In genomic region chr5:148684216-148684615, GRCm38 (mm10) we compare ENCODE assay signal across 24 mouse cellular contexts.
DNase-seq lines count a peak whose midpoint lies in the region; ATAC-seq and TF ChIP-seq lines count a peak whose summit lies in the region.
"Had no signal": no experiment of that assay in that cellular context is flagged by ENCODE, and none has a peak within 500 bp of the region (broad histone marks: within the 10 kb centered on the region; RNA-seq: fewer than 3 reads in every experiment).

No protein-coding gene starts in this region.

- H3K9me3 ChIP-seq in forebrain, embryonic 14.5 days (replicated peaks; ENCODE audit: control insufficient read depth, low read length), result no peaks in the 10 kb centered on the region
- H3K9me3 ChIP-seq in forebrain, embryonic 11.5 days (ENCODE audit: control insufficient read depth, low read length), result no peaks in the 10 kb centered on the region
- H3K9me3 ChIP-seq in lung, embryonic 16.5 days (ENCODE audit: control insufficient read depth, low read length), result 0 out of 2 replicates have a peak, but pooled peaks cover 3% of the 10 kb centered on the region
- H3K9me3 ChIP-seq in neural tube, embryonic 15.5 days (replicated peaks), result no peaks in the 10 kb centered on the region
- H3K9me3 ChIP-seq: embryonic facial prominence, embryonic 12.5 days; hindbrain, embryonic 10.5 days; kidney, embryonic 15.5 days had no signal

- no peaks in the 10 kb centered on the region for H3K36me3 ChIP-seq in forebrain, embryonic 14.5 days (ENCODE audit: control insufficient read depth, insufficient read depth, low read length)
- no peaks in the 10 kb centered on the region for H3K36me3 ChIP-seq in forebrain, embryonic 11.5 days (ENCODE audit: control insufficient read depth, insufficient read depth, low read length)
- no peaks in the 10 kb centered on the region for H3K36me3 ChIP-seq in lung, embryonic 16.5 days (ENCODE audit: control insufficient read depth, insufficient read depth, low read length)
- H3K36me3 ChIP-seq in neural tube, embryonic 15.5 days, result no peaks in the 10 kb centered on the region
- H3K36me3 ChIP-seq: embryonic facial prominence, embryonic 12.5 days; hindbrain, embryonic 10.5 days; kidney, embryonic 15.5 days; limb, embryonic 13.5 days had no signal

- H3K4me2 ChIP-seq in forebrain, embryonic 14.5 days (ENCODE audit: low read length), result no peak overlapping the region
- no peak overlapping the region for H3K4me2 ChIP-seq in forebrain, embryonic 11.5 days (ENCODE audit: low read depth, low read length, severe bottlenecking)
- no peak overlapping the region for H3K4me2 ChIP-seq in lung, embryonic 16.5 days (ENCODE audit: low read depth, low read length)
- no peak overlapping the region for H3K4me2 ChIP-seq in neural tube, embryonic 15.5 days
- H3K4me2 ChIP-seq: embryonic facial prominence, embryonic 12.5 days; forebrain, embryonic 13.5 days; heart, embryonic 11.5 days; kidney, embryonic 15.5 days; limb, embryonic 13.5 days had no signal

- no peak overlapping the region for H3K4me3 ChIP-seq in forebrain, embryonic 14.5 days (ENCODE audit: low read depth, low read length)
- no peak overlapping the region for H3K4me3 ChIP-seq in forebrain, embryonic 11.5 days (ENCODE audit: low read depth, low read length)
- no peak overlapping the region for H3K4me3 ChIP-seq in lung, embryonic 16.5 days (ENCODE audit: low read length)
- H3K4me3 ChIP-seq in lung, adult 2 months (replicated peaks; ENCODE audit: extremely low read depth, low read depth, low read length), result no peak overlapping the region
- H3K4me3 ChIP-seq in neural tube, embryonic 15.5 days (replicated peaks), result no peak overlapping the region
- H3K4me3 ChIP-seq: embryonic facial prominence, embryonic 12.5 days; erythroblast, embryonic 14.5 days; forebrain, embryonic 13.5 days; hindbrain, embryonic 10.5 days; kidney, embryonic 15.5 days; limb, embryonic 13.5 days had no signal

- H3K4me1 ChIP-seq in forebrain, embryonic 14.5 days (ENCODE audit: control insufficient read depth, insufficient read depth, low read length), result peaks cover 12% of the 10 kb centered on the region
- no peaks in the 10 kb centered on the region; the same call in none of the 2 replicates for H3K4me1 ChIP-seq in forebrain, embryonic 11.5 days (replicated peaks; ENCODE audit: control insufficient read depth, insufficient read depth, low read length)
- no peaks in the 10 kb centered on the region; the same call in 1 of the 2 replicates for H3K4me1 ChIP-seq in lung, embryonic 16.5 days (replicated peaks; ENCODE audit: control insufficient read depth, insufficient read depth, low read length)
- H3K4me1 ChIP-seq in lung, adult 2 months (ENCODE audit: control insufficient read depth, insufficient read depth, low read length), result no peaks in the 10 kb centered on the region
- peaks cover 30% of the 10 kb centered on the region for H3K4me1 ChIP-seq in neural tube, embryonic 15.5 days
- H3K4me1 ChIP-seq: embryonic facial prominence, embryonic 12.5 days; hindbrain, embryonic 10.5 days; kidney, embryonic 15.5 days had no signal

- TF ChIP-seq CTCF in lung, adult 2 months (IDR thresholded peaks at IDR 0.05; ENCODE audit: insufficient read depth, low read length), result no peak

- no peak for TF ChIP-seq POLR2A in lung, adult 2 months (IDR thresholded peaks at IDR 0.05; ENCODE audit: borderline replicate concordance, extremely low read depth, low read depth, low read length)

- no peak overlapping the region for H3K9ac ChIP-seq in forebrain, embryonic 14.5 days (ENCODE audit: low read length)
- no peak overlapping the region for H3K9ac ChIP-seq in forebrain, embryonic 11.5 days (ENCODE audit: low read length)
- H3K9ac ChIP-seq in lung, embryonic 16.5 days (ENCODE audit: low read length), result no peak overlapping the region
- no peak overlapping the region for H3K9ac ChIP-seq in neural tube, embryonic 15.5 days (replicated peaks)
- H3K9ac ChIP-seq: embryonic facial prominence, embryonic 12.5 days; forebrain, embryonic 13.5 days; kidney, embryonic 15.5 days; limb, embryonic 13.5 days had no signal

- DNase-seq in forebrain, embryonic 14.5 days (ENCODE audit: low spot score), result peak; percentile 31
- DNase-seq in forebrain, embryonic 11.5 days (ENCODE audit: low spot score), result no peak
- no peak for DNase-seq in lung, adult 2 months
- DNase-seq in lung, postnatal 10 days, result peak; percentile 65
- DNase-seq in frontal cortex, postnatal 14 days (ENCODE audit: low spot score in 2 of 2), result no peak
- DNase-seq: cerebellum, adult 18-20 months; cerebellum, postnatal 14 days; gastrocnemius, postnatal 14 days; heart, adult 11 months; kidney, adult 11 months; kidney, postnatal 36 days; midbrain, embryonic 14.5 days; thymus, adult 18-20 months; thymus, postnatal 36 days had no signal

- 76% methylated on average over 11 of the region's 11 CpGs for WGBS in forebrain, embryonic 14.5 days
- 87% methylated on average over 11 of the region's 11 CpGs for WGBS in forebrain, embryonic 11.5 days
- WGBS in lung, embryonic 16.5 days, result 33% methylated on average over 11 of the region's 11 CpGs
- WGBS in lung, adult 2 months, result 33% methylated on average over 11 of the region's 11 CpGs
- WGBS in neural tube, embryonic 15.5 days, result 42% methylated on average over 11 of the region's 11 CpGs

- H3K27ac ChIP-seq in forebrain, embryonic 14.5 days (ENCODE audit: low read depth, low read length), result no peak overlapping the region
- H3K27ac ChIP-seq in forebrain, embryonic 11.5 days (ENCODE audit: low read depth, low read length), result no peak overlapping the region
- no peak overlapping the region for H3K27ac ChIP-seq in lung, embryonic 16.5 days (ENCODE audit: low read length)
- H3K27ac ChIP-seq in neural tube, embryonic 15.5 days (replicated peaks), result peak overlapping the region; percentile 41; the same call in 1 of the 2 replicates
- H3K27ac ChIP-seq: embryonic facial prominence, embryonic 12.5 days; forebrain, embryonic 13.5 days; hindbrain, embryonic 10.5 days; hindbrain, postnatal 0 days; kidney, embryonic 15.5 days; limb, embryonic 13.5 days had no signal

- no peaks in the 10 kb centered on the region for H3K27me3 ChIP-seq in forebrain, embryonic 14.5 days (replicated peaks; ENCODE audit: control insufficient read depth, insufficient read depth, low read length)
- no peaks in the 10 kb centered on the region for H3K27me3 ChIP-seq in forebrain, embryonic 11.5 days (ENCODE audit: control insufficient read depth, insufficient read depth, low read length)
- H3K27me3 ChIP-seq in lung, embryonic 16.5 days (ENCODE audit: control insufficient read depth, insufficient read depth, low read depth, low read length), result no peaks in the 10 kb centered on the region
- H3K27me3 ChIP-seq in neural tube, embryonic 15.5 days (replicated peaks), result no peaks in the 10 kb centered on the region
- H3K27me3 ChIP-seq: embryonic facial prominence, embryonic 12.5 days; forebrain, embryonic 13.5 days; kidney, embryonic 15.5 days; limb, embryonic 13.5 days had no signal

- no peak for ATAC-seq in forebrain, embryonic 14.5 days
- no peak for ATAC-seq in forebrain, embryonic 11.5 days (replicated peaks; ENCODE audit: low FRiP score)
- peak; percentile 34; the same call in 1 of the 2 replicates for ATAC-seq in lung, embryonic 16.5 days (ENCODE audit: low read depth)
- 0 out of 2 replicates have a peak, but pooled peaks have one; percentile 19 for ATAC-seq in neural tube, embryonic 15.5 days (ENCODE audit: low FRiP score)
- ATAC-seq: forebrain, embryonic 13.5 days; hindbrain, postnatal 0 days had no signal

Comparison
In these comparisons a context has a peak if more than half of its experiments do, and no peak if none do; other contexts are left out.
1. DNase-seq: peak in forebrain, embryonic 14.5 days (single experiment) and lung, postnatal 10 days (single experiment); none in forebrain, embryonic 11.5 days (single experiment), lung, adult 2 months (single experiment) and frontal cortex, postnatal 14 days (0 of 2).
2. ATAC-seq: peak in lung, embryonic 16.5 days (single experiment) and neural tube, embryonic 15.5 days (single experiment); none in forebrain, embryonic 14.5 days (single experiment) and forebrain, embryonic 11.5 days (single experiment).